Mouse (Mus musculus) limb, embryonic 12.5 days (tissue): ENCODE measurements around the gene 2310033P09Rik. TPM values are rescaled to one million over a fixed set of nuclear protein-coding genes. Genes with fewer than 3 reads are reported as not detected.

Experiments used
- ATAC-seq: fragments of 200-750 bp; cut with Nextera tagmentation; 2 replicates; pipeline ENCODE4 v1.8.0; 2017; ENCODE audit warnings: low read depth, moderate TSS enrichment; ENCODE audit not compliant: insufficient number of reproducible peaks, insufficient read depth, low FRiP score, low TSS enrichment
- H3K27ac ChIP-seq: fragments of 300-500 bp; sonication (generic); 2 replicates; pipeline ENCODE4 v1.5.1; 2016; ENCODE audit warnings: mild to moderate bottlenecking, moderate library complexity
- H3K27me3 ChIP-seq: fragments of 300-500 bp; sonication (generic); 2 replicates; pipeline ENCODE4 v1.6.1; 2016; ENCODE audit warnings: mild to moderate bottlenecking, moderate library complexity
- H3K36me3 ChIP-seq: fragments of 300-500 bp; sonication (generic); 2 replicates; pipeline ENCODE4 v1.6.1; 2016; ENCODE audit warnings: mild to moderate bottlenecking, moderate library complexity
- H3K4me1 ChIP-seq: fragments of 300-500 bp; sonication (generic); replicated peaks from 2 replicates; pipeline ENCODE4 v1.6.1; 2016
- H3K4me2 ChIP-seq: fragments of 300-500 bp; sonication (generic); 2 replicates; pipeline ENCODE4 v1.6.1; 2016; ENCODE audit warnings: mild to moderate bottlenecking, moderate library complexity
- H3K4me3 ChIP-seq: fragments of 300-500 bp; sonication (generic); replicated peaks from 2 replicates; pipeline ENCODE4 v1.5.1; 2016; ENCODE audit warnings: mild to moderate bottlenecking
- H3K9ac ChIP-seq: fragments of 300-500 bp; sonication (generic); replicated peaks from 2 replicates; pipeline ENCODE4 v1.6.1; 2016; ENCODE audit warnings: mild to moderate bottlenecking, moderate library complexity
- H3K9me3 ChIP-seq: fragments of 300-500 bp; sonication (generic); 2 replicates; pipeline ENCODE4 v1.6.1; 2016; ENCODE audit warnings: mild to moderate bottlenecking, moderate library complexity
- WGBS: fragments of 180-500 bp; shearing (Covaris S2); methylation state at CpG from one replicate; pipeline ENCODE4 v1.1.7; 2016; 5-methylcytosine and 5-hydroxymethylcytosine counted together
- polyA plus RNA-seq: library from polyadenylated mRNA; unstranded; fragments of >200 nt; fragmentation: Nextera tagmentation; extraction: Ambion mirVana; gene quantifications from 2 replicates; pipeline ENCODE4 v1.2.1, GENCODE M21; 2016

The 2310033P09Rik gene
- 34.8 and 36.9 TPM in 2 replicates for polyA plus RNA-seq

DNA sequence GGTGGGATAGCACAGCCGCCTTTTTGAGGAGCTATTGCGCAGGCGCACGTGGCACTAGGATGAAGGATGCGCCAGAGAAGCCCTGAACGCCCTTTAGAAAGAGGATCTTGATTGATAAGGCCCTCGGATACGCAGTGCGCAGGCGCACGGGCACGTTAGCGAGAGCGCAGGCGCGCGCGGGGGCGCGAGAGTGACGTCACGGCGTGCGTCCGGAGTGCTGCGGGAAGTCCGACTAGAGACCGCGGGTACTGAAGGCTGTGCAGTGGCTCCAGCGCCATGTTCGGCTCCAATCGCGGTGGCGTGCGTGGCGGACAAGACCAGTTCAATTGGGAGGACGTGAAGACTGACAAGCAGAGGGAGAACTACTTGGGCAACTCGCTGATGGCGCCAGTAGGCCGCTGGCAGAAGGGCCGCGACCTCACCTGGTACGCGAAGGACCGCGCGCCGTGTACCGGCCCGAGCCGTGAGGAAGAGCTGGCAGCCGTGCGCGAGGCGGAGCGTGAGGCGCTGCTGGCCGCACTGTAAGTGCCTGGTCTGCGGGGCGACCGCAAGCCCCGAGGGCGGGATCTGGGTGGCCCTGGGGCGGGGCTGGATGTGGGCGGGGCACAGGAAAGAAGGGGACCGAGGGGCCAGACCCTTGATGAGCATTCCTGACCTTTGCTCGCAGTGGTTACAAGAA is at the start of gene 2310033P09Rik:
Gene 2310033P09Rik (plus strand): TSS at position 169 of the 679 bp plus-strand sequence.
- H3K4me1 ChIP-seq: peaks cover 11% of the 10 kb centered on the region
- H3K36me3 ChIP-seq: peaks cover 76% of the 10 kb centered on the region
- no peaks in the 10 kb centered on the region for H3K27me3 ChIP-seq
- peak within 1 kb of the TSS; percentile 86 for H3K9ac ChIP-seq
- peak within 1 kb of the TSS; percentile 90 for H3K4me2 ChIP-seq
- WGBS: under 1% methylated on average over 67 of the region's 67 CpGs
- ATAC-seq: peak; percentile 61
- H3K9me3 ChIP-seq: no peaks in the 10 kb centered on the region
- H3K4me3 ChIP-seq: peak within 1 kb of the TSS; percentile 91
- H3K27ac ChIP-seq: peak within 1 kb of the TSS; percentile 95

DNA sequence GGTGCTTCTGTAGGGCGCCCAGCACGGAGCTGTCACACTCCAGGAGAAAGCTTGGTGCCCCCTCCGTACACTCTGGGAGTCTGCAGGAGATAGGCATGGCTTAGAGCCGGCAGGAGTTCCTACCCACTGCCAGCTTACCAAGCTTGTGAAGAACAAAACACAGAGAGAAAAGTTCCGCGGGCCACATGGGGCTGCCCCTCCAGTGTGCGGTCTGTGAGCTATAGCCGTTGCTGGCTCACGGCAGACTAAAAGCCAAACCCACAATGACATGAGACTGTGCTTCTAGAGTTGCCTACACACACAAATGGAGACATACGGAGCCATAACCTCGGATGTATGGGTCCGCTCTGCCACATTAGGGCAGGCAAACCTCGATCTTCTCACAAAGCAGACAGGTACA is 49.0 kb upstream of the 2310033P09Rik start:
- H3K27ac ChIP-seq: no peak overlapping the region
- H3K4me1 ChIP-seq: peaks cover 7% of the 10 kb centered on the region
- ATAC-seq: no peak
- H3K36me3 ChIP-seq: peaks cover 25% of the 10 kb centered on the region
- H3K9me3 ChIP-seq: no peaks in the 10 kb centered on the region
- H3K27me3 ChIP-seq: no peaks in the 10 kb centered on the region
- H3K9ac ChIP-seq: no peak overlapping the region
- WGBS: 92% methylated on average over 13 of the region's 13 CpGs
- no peak overlapping the region for H3K4me2 ChIP-seq
- H3K4me3 ChIP-seq: no peak overlapping the region

DNA sequence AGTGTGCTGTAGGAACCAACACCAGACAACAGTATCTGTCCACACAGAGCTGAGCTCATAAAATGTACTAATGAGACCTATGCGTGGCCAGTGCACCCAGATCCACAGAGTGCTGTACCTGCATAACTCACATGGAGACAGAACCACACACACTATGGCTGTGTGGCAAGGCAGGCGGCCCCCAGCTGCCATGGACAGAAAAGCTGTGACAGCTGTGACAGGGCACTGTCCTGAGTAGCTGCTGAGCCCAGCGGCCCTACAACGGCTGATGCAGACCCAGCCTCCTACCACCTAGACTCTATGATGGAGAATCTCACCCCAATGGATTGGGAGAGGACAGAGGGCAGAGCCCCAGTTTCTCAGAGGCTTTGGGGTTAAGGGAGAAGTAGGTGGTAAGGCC is 48.6 kb upstream of the 2310033P09Rik start:
- peaks cover 7% of the 10 kb centered on the region for H3K4me1 ChIP-seq
- H3K9ac ChIP-seq: no peak overlapping the region; the same call in 1 of the 2 replicates
- no peaks in the 10 kb centered on the region for H3K9me3 ChIP-seq
- H3K4me3 ChIP-seq: no peak overlapping the region
- peaks cover 25% of the 10 kb centered on the region for H3K36me3 ChIP-seq
- no peak overlapping the region for H3K4me2 ChIP-seq
- ATAC-seq: no peak
- H3K27ac ChIP-seq: no peak overlapping the region
- H3K27me3 ChIP-seq: no peaks in the 10 kb centered on the region
- WGBS: 86% methylated on average over 4 of the region's 4 CpGs

DNA sequence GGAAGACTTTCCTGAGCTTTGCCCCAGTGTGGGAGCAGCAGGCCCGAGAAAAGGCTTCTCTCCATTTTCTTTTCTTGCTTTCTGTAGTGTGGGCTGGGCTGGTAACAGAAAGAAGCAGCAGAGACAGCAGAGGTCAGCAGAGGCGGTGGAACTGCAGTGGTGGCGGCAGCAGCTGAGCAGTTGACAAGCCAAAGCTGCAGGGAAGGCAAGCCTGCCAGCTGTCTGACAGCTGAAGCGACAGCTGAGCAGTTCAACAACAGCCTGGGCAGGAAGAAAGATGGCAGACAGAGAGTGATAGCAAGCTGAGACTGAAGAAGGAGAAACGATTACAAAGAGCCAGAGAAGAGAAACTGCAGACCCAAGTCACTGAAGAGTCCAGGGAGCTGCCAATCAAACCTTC is 46.7 kb upstream of the 2310033P09Rik start:
- whole genome bisulfite sequencing: 80% methylated on average over 5 of the region's 5 CpGs
- ATAC-seq: no peak

GRCm38 (mm10) chr11:59162443-59163254 is 45.5 kb upstream of the 2310033P09Rik start:
- Histone ChIP-seq H3K4me2 (peak overlapping the region; percentile 64), H3K9me3 (no peaks in the 10 kb centered on the region), H3K36me3 (peaks cover 10% of the 10 kb centered on the region), H3K4me1 (peaks cover 7% of the 10 kb centered on the region), H3K4me3 (peak overlapping the region; percentile 78), H3K27ac (peak overlapping the region; percentile 60; the same call in 1 of the 2 replicates), H3K9ac (no peak overlapping the region), H3K27me3 (no peaks in the 10 kb centered on the region)
- 58% methylated on average over 9 of the region's 9 CpGs for WGBS
- no peak; the same call in 1 of the 2 replicates for ATAC-seq

More for the DNA sequence above, 46.7 kb upstream of the 2310033P09Rik start:
- no peaks in the 10 kb centered on the region for H3K9me3 ChIP-seq
- no peak overlapping the region for H3K9ac ChIP-seq
- H3K4me2 ChIP-seq: no peak overlapping the region
- no peak overlapping the region for H3K27ac ChIP-seq
- H3K36me3 ChIP-seq: peaks cover 16% of the 10 kb centered on the region
- no peak overlapping the region for H3K4me3 ChIP-seq
- no peaks in the 10 kb centered on the region for H3K27me3 ChIP-seq
- peaks cover 7% of the 10 kb centered on the region for H3K4me1 ChIP-seq

- peak within 1 kb of the TSS; percentile 64 for H3K4me2 ChIP-seq
- H3K27me3 ChIP-seq: no peaks in the 10 kb centered on the region
- H3K4me1 ChIP-seq: peaks cover 7% of the 10 kb centered on the region
- peak within 1 kb of the TSS; percentile 98 for H3K27ac ChIP-seq
- peaks cover 1% of the 10 kb centered on the region; the same call in 1 of the 2 replicates for H3K36me3 ChIP-seq
- H3K9me3 ChIP-seq: no peaks in the 10 kb centered on the region
- peak within 1 kb of the TSS; percentile 78 for H3K4me3 ChIP-seq
- 3% methylated on average over 68 of the region's 68 CpGs for WGBS
- ATAC-seq: peak; percentile 99
- H3K9ac ChIP-seq: peak within 1 kb of the TSS; percentile 89
Measured at GRCm38 (mm10) chr11:59163255-59164236, 44.6 kb upstream of the 2310033P09Rik start, which contains the start of gene Iba57. Iba57 (minus strand) TSS chr11:59163739.

GRCm38 (mm10) chr11:59164384-59164783 is 43.7 kb upstream of the 2310033P09Rik start:
- H3K9ac ChIP-seq: no peak overlapping the region
- H3K36me3 ChIP-seq: no peaks in the 10 kb centered on the region
- ATAC-seq: no peak
- H3K27me3 ChIP-seq: no peaks in the 10 kb centered on the region
- H3K9me3 ChIP-seq: no peaks in the 10 kb centered on the region
- H3K4me1 ChIP-seq: peaks cover 7% of the 10 kb centered on the region
- H3K4me2 ChIP-seq: peak overlapping the region; percentile 64
- H3K27ac ChIP-seq: no peak overlapping the region
- 83% methylated on average over 9 of the region's 9 CpGs for WGBS
- peak overlapping the region; percentile 78; the same call in 1 of the 2 replicates for H3K4me3 ChIP-seq

GRCm38 (mm10) chr11:59165616-59166241 is 42.4 kb upstream of the 2310033P09Rik start:
- peaks cover 7% of the 10 kb centered on the region for H3K4me1 ChIP-seq
- H3K27me3 ChIP-seq: no peaks in the 10 kb centered on the region
- H3K36me3 ChIP-seq: no peaks in the 10 kb centered on the region
- WGBS: 67% methylated on average over 2 of the region's 2 CpGs
- H3K4me2 ChIP-seq: no peak overlapping the region
- no peak for ATAC-seq
- no peak overlapping the region for H3K9ac ChIP-seq
- no peak overlapping the region for H3K4me3 ChIP-seq
- H3K9me3 ChIP-seq: no peaks in the 10 kb centered on the region
- no peak overlapping the region for H3K27ac ChIP-seq

- no peaks in the 10 kb centered on the region for H3K9me3 ChIP-seq
- H3K4me3 ChIP-seq: no peak overlapping the region
- peaks cover 30% of the 10 kb centered on the region for H3K27me3 ChIP-seq
- no peaks in the 10 kb centered on the region for H3K36me3 ChIP-seq
- no peak for ATAC-seq
- 0 out of 2 replicates have a peak overlapping the region, but pooled peaks have one; percentile 18 for H3K9ac ChIP-seq
- H3K4me1 ChIP-seq: no peaks in the 10 kb centered on the region
- no peak overlapping the region for H3K4me2 ChIP-seq
- H3K27ac ChIP-seq: no peak overlapping the region
- WGBS: 49% methylated on average over 3 of the region's 3 CpGs
Measured at GRCm38 (mm10) chr11:59169807-59170206, 38.3 kb upstream of the 2310033P09Rik start.

DNA sequence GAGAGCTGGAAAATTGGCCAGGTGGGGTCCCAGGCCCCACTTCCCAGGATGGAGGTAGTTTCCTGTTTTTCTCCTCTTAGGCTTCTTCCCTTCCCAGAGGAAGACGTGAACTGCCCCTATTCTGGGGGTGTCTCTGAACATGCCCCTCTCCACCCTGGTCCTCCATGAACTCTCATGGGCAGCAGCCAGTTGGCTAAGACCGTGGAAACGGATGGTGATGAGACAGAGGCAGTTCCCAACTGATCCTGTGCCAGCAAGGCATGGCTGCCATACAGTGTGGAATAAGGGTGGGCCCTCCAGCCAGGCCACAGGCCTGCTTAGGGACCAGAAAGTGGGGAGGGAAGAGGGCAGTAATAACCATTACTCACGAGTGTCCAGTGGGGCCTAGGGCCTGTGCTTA is 37.6 kb upstream of the 2310033P09Rik start:
- Histone ChIP-seq H3K27me3 (peaks cover 37% of the 10 kb centered on the region), H3K9ac (0 out of 2 replicates have a peak overlapping the region, but pooled peaks have one; percentile 18), H3K4me2 (no peak overlapping the region), H3K4me1 (no peaks in the 10 kb centered on the region), H3K27ac (no peak overlapping the region), H3K9me3 (no peaks in the 10 kb centered on the region), H3K4me3 (no peak overlapping the region), H3K36me3 (no peaks in the 10 kb centered on the region)
- ATAC-seq: no peak
- 73% methylated on average over 4 of the region's 4 CpGs for WGBS
